In the genomic region with DNA sequence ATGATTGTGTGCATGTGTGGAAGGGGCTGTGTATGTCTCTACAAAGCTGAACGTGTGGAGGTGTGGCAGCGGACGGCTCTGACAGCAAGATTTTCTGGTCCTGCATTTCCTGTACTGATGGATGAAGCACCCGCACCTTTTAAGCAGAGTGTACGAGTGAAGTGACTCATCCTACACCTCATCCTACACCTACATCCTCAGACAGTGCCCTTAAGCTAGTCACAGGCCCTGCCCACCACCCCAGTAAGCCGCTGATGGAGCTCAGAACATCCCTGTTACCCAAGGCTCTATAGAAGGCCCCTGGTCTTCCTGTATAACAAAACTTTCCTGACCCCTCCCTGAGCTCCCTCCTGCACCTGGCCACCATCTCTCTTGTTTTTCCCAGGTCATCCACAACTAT, we compare ENCODE assay signal across 20 mouse cellular contexts. TPM values are rescaled to one million over a fixed set of nuclear protein-coding genes. Genes with fewer than 3 reads are reported as not detected.
A peak's percentile ranks its signal among the peaks of the same experiment; 100 is the strongest.
DNase-seq lines count a peak whose midpoint lies in the region; ATAC-seq lines count a peak whose summit lies in the region.
"Had no signal": no experiment of that assay in that cellular context is flagged by ENCODE, and none has a peak within 500 bp of the region (broad histone marks: within the 10 kb centered on the region; RNA-seq: fewer than 3 reads in every experiment).

No protein-coding gene starts in this region.

- H3K27ac ChIP-seq in hindbrain, embryonic 10.5 days, result no peak overlapping the region
- H3K27ac ChIP-seq in hindbrain, embryonic 11.5 days (ENCODE audit: low read depth, low read length), result no peak overlapping the region
- H3K27ac ChIP-seq in forebrain, embryonic 14.5 days (ENCODE audit: low read depth, low read length), result no peak overlapping the region
- no peak overlapping the region for H3K27ac ChIP-seq in hindbrain, embryonic 16.5 days (ENCODE audit: low read depth, low read length)
- H3K27ac ChIP-seq in heart, embryonic 12.5 days (ENCODE audit: poor library complexity, severe bottlenecking), result no peak overlapping the region
- H3K27ac ChIP-seq: embryonic facial prominence, embryonic 13.5 days had no signal

- no peak for DNase-seq in hindbrain, embryonic 10.5 days (ENCODE audit: low spot score)
- no peak for DNase-seq in hindbrain, embryonic 11.5 days (ENCODE audit: low spot score)
- no peak for DNase-seq in forebrain, embryonic 14.5 days (ENCODE audit: low spot score)
- DNase-seq in liver, result no peak
- DNase-seq in right cerebral cortex, postnatal 10 days (ENCODE audit: low spot score in 2 of 2), result no peak
- DNase-seq: cerebellum, adult 2 months; heart, adult 18-20 months; kidney, adult 9 months; lung, adult 18-20 months; lung, postnatal 36 days; thymus, postnatal 4 days had no signal

- 0 out of 2 replicates have a peak, but pooled peaks cover 3% of the 10 kb centered on the region for H3K36me3 ChIP-seq in hindbrain, embryonic 10.5 days
- H3K36me3 ChIP-seq in hindbrain, embryonic 11.5 days (ENCODE audit: control insufficient read depth, insufficient read depth, low read length), result no peaks in the 10 kb centered on the region
- H3K36me3 ChIP-seq in forebrain, embryonic 14.5 days (ENCODE audit: control insufficient read depth, insufficient read depth, low read length), result peaks cover 8% of the 10 kb centered on the region; the same call in 1 of the 2 replicates
- H3K36me3 ChIP-seq in hindbrain, embryonic 16.5 days (ENCODE audit: control insufficient read depth, insufficient read depth, low read length), result no peaks in the 10 kb centered on the region
- H3K36me3 ChIP-seq in heart, embryonic 12.5 days, result no peaks in the 10 kb centered on the region
- H3K36me3 ChIP-seq: embryonic facial prominence, embryonic 13.5 days had no signal

- H3K4me2 ChIP-seq in hindbrain, embryonic 11.5 days (replicated peaks; ENCODE audit: low read depth, low read length), result no peak overlapping the region
- peak overlapping the region; percentile 14; the same call in 1 of the 2 replicates for H3K4me2 ChIP-seq in forebrain, embryonic 14.5 days (ENCODE audit: low read length)
- peak overlapping the region; percentile 34 for H3K4me2 ChIP-seq in hindbrain, embryonic 16.5 days (ENCODE audit: low read length)
- no peak overlapping the region for H3K4me2 ChIP-seq in heart, embryonic 12.5 days

- WGBS in hindbrain, embryonic 10.5 days, result 71% methylated on average over 6 of the region's 6 CpGs
- 66% methylated on average over 6 of the region's 6 CpGs for WGBS in hindbrain, embryonic 11.5 days
- 56% methylated on average over 6 of the region's 6 CpGs for WGBS in forebrain, embryonic 14.5 days
- 60% methylated on average over 6 of the region's 6 CpGs for WGBS in hindbrain, embryonic 16.5 days
- 58% methylated on average over 6 of the region's 6 CpGs for WGBS in heart, embryonic 12.5 days

- no peak for ATAC-seq in hindbrain, embryonic 11.5 days (ENCODE audit: low FRiP score)
- peak; percentile 43 for ATAC-seq in CD4-positive, CD25-positive, alpha-beta regulatory T cell, adult 4 months
- ATAC-seq in forebrain, embryonic 14.5 days, result no peak
- no peak for ATAC-seq in hindbrain, embryonic 16.5 days
- ATAC-seq in heart, embryonic 12.5 days (ENCODE audit: insufficient number of reproducible peaks, low FRiP score), result no peak
- ATAC-seq: activated CD4-positive, CD25-positive, alpha-beta regulatory T cell, adult 4 months; Patski had no signal

- H3K9me3 ChIP-seq in hindbrain, embryonic 10.5 days, result no peaks in the 10 kb centered on the region
- no peaks in the 10 kb centered on the region for H3K9me3 ChIP-seq in hindbrain, embryonic 11.5 days (ENCODE audit: control insufficient read depth, low read length)
- H3K9me3 ChIP-seq in forebrain, embryonic 14.5 days (replicated peaks; ENCODE audit: control insufficient read depth, low read length), result no peaks in the 10 kb centered on the region
- H3K9me3 ChIP-seq in hindbrain, embryonic 16.5 days (ENCODE audit: control insufficient read depth, low read length), result no peaks in the 10 kb centered on the region
- no peaks in the 10 kb centered on the region; the same call in 1 of the 2 replicates for H3K9me3 ChIP-seq in heart, embryonic 12.5 days (replicated peaks)
- H3K9me3 ChIP-seq: embryonic facial prominence, embryonic 13.5 days had no signal

- H3K27me3 ChIP-seq in hindbrain, embryonic 10.5 days (ENCODE audit: insufficient read depth, poor library complexity, severe bottlenecking), result no peaks in the 10 kb centered on the region; the same call in 1 of the 2 replicates
- H3K27me3 ChIP-seq in hindbrain, embryonic 11.5 days (ENCODE audit: control insufficient read depth, insufficient read depth, low read length), result no peaks in the 10 kb centered on the region
- H3K27me3 ChIP-seq in forebrain, embryonic 14.5 days (replicated peaks; ENCODE audit: control insufficient read depth, insufficient read depth, low read length), result no peaks in the 10 kb centered on the region
- no peaks in the 10 kb centered on the region for H3K27me3 ChIP-seq in hindbrain, embryonic 16.5 days (replicated peaks; ENCODE audit: control insufficient read depth, insufficient read depth, low read length)
- peaks cover 9% of the 10 kb centered on the region; the same call in 1 of the 2 replicates for H3K27me3 ChIP-seq in heart, embryonic 12.5 days (replicated peaks)
- H3K27me3 ChIP-seq: embryonic facial prominence, embryonic 13.5 days; Patski had no signal

- no peak overlapping the region for H3K9ac ChIP-seq in hindbrain, embryonic 11.5 days (ENCODE audit: low read depth, low read length)
- no peak overlapping the region for H3K9ac ChIP-seq in forebrain, embryonic 14.5 days (ENCODE audit: low read length)
- no peak overlapping the region for H3K9ac ChIP-seq in hindbrain, embryonic 16.5 days (ENCODE audit: low read depth, low read length)
- H3K9ac ChIP-seq in heart, embryonic 12.5 days, result no peak overlapping the region
- H3K9ac ChIP-seq: embryonic facial prominence, embryonic 13.5 days had no signal

- H3K4me3 ChIP-seq in hindbrain, embryonic 10.5 days, result peak overlapping the region; percentile 20; the same call in 1 of the 2 replicates
- no peak overlapping the region for H3K4me3 ChIP-seq in hindbrain, embryonic 11.5 days (ENCODE audit: low read depth, low read length)
- H3K4me3 ChIP-seq in forebrain, embryonic 14.5 days (ENCODE audit: low read depth, low read length), result no peak overlapping the region
- no peak overlapping the region for H3K4me3 ChIP-seq in hindbrain, embryonic 16.5 days (ENCODE audit: low read length)
- no peak overlapping the region for H3K4me3 ChIP-seq in heart, embryonic 12.5 days
- H3K4me3 ChIP-seq: embryonic facial prominence, embryonic 13.5 days had no signal

- peaks cover 14% of the 10 kb centered on the region for H3K4me1 ChIP-seq in hindbrain, embryonic 10.5 days (replicated peaks)
- no peaks in the 10 kb centered on the region for H3K4me1 ChIP-seq in hindbrain, embryonic 11.5 days (replicated peaks; ENCODE audit: control insufficient read depth, insufficient read depth, low read length)
- no peaks in the 10 kb centered on the region for H3K4me1 ChIP-seq in forebrain, embryonic 14.5 days (ENCODE audit: control insufficient read depth, insufficient read depth, low read length)
- H3K4me1 ChIP-seq in hindbrain, embryonic 16.5 days (ENCODE audit: control insufficient read depth, insufficient read depth, low read depth, low read length), result no peaks in the 10 kb centered on the region; the same call in 1 of the 2 replicates
- H3K4me1 ChIP-seq in heart, embryonic 12.5 days (replicated peaks), result peaks cover 8% of the 10 kb centered on the region; the same call in 1 of the 2 replicates

RNA-seq across cellular contexts. Expression of gene Dao, which starts 20.9 kb away (rescaled TPM):
- polyA plus RNA-seq in hindbrain, embryonic 10.5 days (2016; fragmentation: Nextera tagmentation; extraction: Ambion mirVana), result not detected in 2 replicates
- polyA plus RNA-seq in hindbrain, embryonic 11.5 days (2014; fragmentation: Nextera tagmentation; extraction: Ambion mirVana), result not detected in 2 replicates
- 1 to 10 TPM in 1 of 2 experiments, under 1 TPM in 1; 0.56 to 1.4 TPM for polyA plus RNA-seq in CD4-positive, CD25-positive, alpha-beta regulatory T cell, adult 4 months (2017; shearing (Covaris generic))
- polyA plus RNA-seq in forebrain, embryonic 14.5 days (2014; fragmentation: Nextera tagmentation; extraction: Ambion mirVana), result not detected in 2 replicates
- not detected in 2 replicates for polyA plus RNA-seq in hindbrain, embryonic 16.5 days (2015; fragmentation: Nextera tagmentation; extraction: Ambion mirVana)
- polyA plus RNA-seq in heart, embryonic 12.5 days (2016; fragmentation: Nextera tagmentation; extraction: Ambion mirVana), result not detected in 2 replicates
- polyA plus RNA-seq: embryonic facial prominence, embryonic 13.5 days; heart, postnatal 0 days; liver, adult 2 months; neural tube, embryonic 11.5 days had no signal

RNA-seq across cellular contexts. Expression of gene Ssh1, which starts 30.7 kb away (rescaled TPM):
- polyA plus RNA-seq in hindbrain, embryonic 10.5 days (2016; fragmentation: Nextera tagmentation; extraction: Ambion mirVana), result 14.8 and 16.9 TPM in 2 replicates
- 27.9 and 30.3 TPM in 2 replicates for polyA plus RNA-seq in hindbrain, embryonic 11.5 days (2014; fragmentation: Nextera tagmentation; extraction: Ambion mirVana)
- polyA plus RNA-seq in CD4-positive, CD25-positive, alpha-beta regulatory T cell, adult 4 months (2017; shearing (Covaris generic)), result 10 to 100 TPM; 13.0 to 14.6 TPM
- 16.0 and 16.6 TPM in 2 replicates for polyA plus RNA-seq in forebrain, embryonic 14.5 days (2014; fragmentation: Nextera tagmentation; extraction: Ambion mirVana)
- 9.6 and 13.2 TPM in 2 replicates for polyA plus RNA-seq in hindbrain, embryonic 16.5 days (2015; fragmentation: Nextera tagmentation; extraction: Ambion mirVana)
- 19.0 and 21.4 TPM in 2 replicates for polyA plus RNA-seq in heart, embryonic 12.5 days (2016; fragmentation: Nextera tagmentation; extraction: Ambion mirVana)

RNA-seq across cellular contexts. Expression of gene Usp30, which starts 40.9 kb away (rescaled TPM):
- 12.3 and 13.2 TPM in 2 replicates for polyA plus RNA-seq in hindbrain, embryonic 10.5 days (2016; fragmentation: Nextera tagmentation; extraction: Ambion mirVana)
- 11.0 and 11.1 TPM in 2 replicates for polyA plus RNA-seq in hindbrain, embryonic 11.5 days (2014; fragmentation: Nextera tagmentation; extraction: Ambion mirVana)
- polyA plus RNA-seq in CD4-positive, CD25-positive, alpha-beta regulatory T cell, adult 4 months (2017; shearing (Covaris generic)), result 1 to 10 TPM; 2.6 to 2.7 TPM
- 13.9 and 16.9 TPM in 2 replicates for polyA plus RNA-seq in forebrain, embryonic 14.5 days (2014; fragmentation: Nextera tagmentation; extraction: Ambion mirVana)
- 18.6 and 20.7 TPM in 2 replicates for polyA plus RNA-seq in hindbrain, embryonic 16.5 days (2015; fragmentation: Nextera tagmentation; extraction: Ambion mirVana)
- 9.0 and 10.5 TPM in 2 replicates for polyA plus RNA-seq in heart, embryonic 12.5 days (2016; fragmentation: Nextera tagmentation; extraction: Ambion mirVana)

Comparison
In these comparisons a context has a peak if more than half of its experiments do, and no peak if none do; other contexts are left out.
1. H3K4me2 ChIP-seq: peak in forebrain, embryonic 14.5 days (single experiment) and hindbrain, embryonic 16.5 days (single experiment); none in hindbrain, embryonic 11.5 days (single experiment) and heart, embryonic 12.5 days (single experiment).